Mouse (Mus musculus): ENCODE measurements around the gene Yes1. TPM values are rescaled to one million over a fixed set of nuclear protein-coding genes. Genes with fewer than 3 reads are reported as not detected.
"Not testable (repeated sequence)": the region's sequence is repeated elsewhere in the genome, so short reads cannot be mapped to it uniquely, and the experiment has no call there.

Gene Yes1
- polyA plus RNA-seq, 1 experiment, result 0.59 TPM

DNA sequence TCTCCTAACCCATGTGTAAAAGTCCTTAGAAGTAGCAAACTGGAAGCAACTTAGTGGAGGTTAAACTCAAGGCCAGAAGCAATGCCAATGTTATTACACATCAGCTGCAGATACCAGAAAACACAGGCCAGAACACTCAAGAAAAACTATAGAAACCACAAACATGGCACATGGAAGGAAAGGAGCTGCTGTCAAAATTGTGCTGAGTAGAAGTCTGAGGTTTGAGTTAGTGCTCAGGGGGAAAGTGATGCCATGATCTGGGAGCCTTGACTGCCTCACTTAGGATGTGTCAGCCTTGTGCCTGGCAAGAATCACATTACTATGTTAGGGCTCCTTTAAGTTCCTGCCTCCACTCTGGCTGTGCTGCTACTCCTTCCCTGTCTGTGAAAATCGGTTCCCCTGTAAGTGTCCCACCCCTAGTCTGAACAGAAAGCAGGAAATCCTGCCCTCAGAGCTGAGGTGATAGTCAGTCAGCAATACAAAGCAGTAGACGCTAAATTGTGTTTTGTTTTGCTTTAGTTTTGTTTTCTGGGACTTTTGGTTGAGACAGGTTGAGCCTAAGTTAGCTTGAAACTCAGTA, 3.1 kb upstream of the Yes1 start:
- DNase-seq, result no peak
- Histone ChIP-seq H3K4me3 (ENCODE audit: control insufficient read depth, insufficient read depth, low read length) (no peak overlapping the region), H3K27ac (ENCODE audit: control insufficient read depth, insufficient read depth, low read length) (no peak overlapping the region), H3K36me3 (ENCODE audit: control insufficient read depth, insufficient read depth, low read length) (no peaks in the 10 kb centered on the region), H3K4me1 (replicated peaks; ENCODE audit: control insufficient read depth, insufficient read depth, low read length) (peaks cover 12% of the 10 kb centered on the region), H3K27me3 (ENCODE audit: control insufficient read depth, insufficient read depth, low read length) (peaks cover 11% of the 10 kb centered on the region)
- 2% methylated on average over 2 of the region's 2 CpGs for WGBS
- no peak for TF ChIP-seq CTCF (IDR thresholded peaks at IDR 0.05; ENCODE audit: borderline replicate concordance, control insufficient read depth, extremely low read depth, insufficient read depth, low read length, poor library complexity)
- no peak for TF ChIP-seq POLR2A (IDR thresholded peaks at IDR 0.05; ENCODE audit: control insufficient read depth, extremely low read depth, insufficient read depth, low read length, poor library complexity)

DNA sequence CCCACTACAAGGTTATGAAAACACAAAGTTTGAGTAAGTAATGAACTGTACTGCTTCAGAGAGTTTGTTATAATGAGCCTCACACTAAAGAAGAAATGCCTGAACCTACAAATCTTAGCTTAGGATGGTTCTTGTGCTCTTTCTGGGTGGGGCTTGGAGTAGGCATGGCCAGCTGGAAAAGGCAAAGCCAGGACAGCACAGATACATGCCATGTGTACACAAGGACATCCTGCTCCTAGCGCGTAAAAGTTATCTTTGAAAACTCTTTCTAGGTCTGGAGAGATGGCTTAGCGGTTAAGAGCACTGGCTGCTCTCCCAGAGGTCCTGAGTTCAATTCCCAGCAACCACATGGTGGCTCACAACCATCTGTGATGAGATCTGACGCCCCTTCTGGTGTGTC, 2.5 kb upstream of the Yes1 start:
- Histone ChIP-seq H3K27ac (ENCODE audit: control insufficient read depth, insufficient read depth, low read length) (no peak overlapping the region), H3K4me3 (ENCODE audit: control insufficient read depth, insufficient read depth, low read length) (no peak overlapping the region), H3K4me1 (replicated peaks; ENCODE audit: control insufficient read depth, insufficient read depth, low read length) (peaks cover 12% of the 10 kb centered on the region), H3K36me3 (ENCODE audit: control insufficient read depth, insufficient read depth, low read length) (no peaks in the 10 kb centered on the region), H3K27me3 (ENCODE audit: control insufficient read depth, insufficient read depth, low read length) (peaks cover 11% of the 10 kb centered on the region)
- WGBS, result 87% methylated on average over 4 of the region's 4 CpGs
- DNase-seq, result no peak
- TF ChIP-seq POLR2A (IDR thresholded peaks at IDR 0.05; ENCODE audit: control insufficient read depth, extremely low read depth, insufficient read depth, low read length, poor library complexity) (no peak), CTCF (IDR thresholded peaks at IDR 0.05; ENCODE audit: borderline replicate concordance, control insufficient read depth, extremely low read depth, insufficient read depth, low read length, poor library complexity) (no peak)

DNA sequence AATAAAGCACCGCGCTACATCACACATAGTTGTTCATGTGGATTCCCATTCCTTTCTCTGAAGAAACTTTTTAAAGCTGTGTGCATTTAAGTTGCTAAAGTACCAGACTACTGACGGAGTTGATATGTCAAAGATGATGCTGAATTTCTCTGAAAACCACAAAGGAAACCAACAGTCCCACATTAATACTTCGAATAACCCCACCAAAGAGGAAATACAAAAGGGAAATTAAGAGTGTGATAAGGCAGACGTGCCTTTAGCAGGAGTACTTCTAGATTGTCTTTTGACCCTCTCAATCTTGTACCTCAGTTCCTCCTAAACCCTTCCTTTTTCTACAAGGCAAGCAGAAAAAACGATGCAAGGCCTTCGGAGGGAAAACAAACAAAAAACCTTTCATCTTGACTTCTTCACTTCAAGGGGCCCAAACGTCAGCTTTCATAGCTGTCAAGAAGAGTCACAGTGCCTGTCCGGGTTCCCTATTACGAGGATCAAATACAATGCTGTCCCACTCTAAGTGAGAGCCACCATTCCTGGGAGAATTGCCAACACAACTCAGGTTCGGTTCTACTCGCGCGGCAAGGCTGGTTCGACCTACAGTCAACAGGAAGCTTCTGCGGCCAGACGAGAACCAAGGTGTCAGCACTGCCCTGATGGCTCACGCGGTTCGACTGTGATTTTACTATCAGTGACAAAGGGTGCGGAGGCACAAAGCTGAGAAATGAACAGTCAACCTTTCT, 739 bp upstream of the Yes1 start:
- Histone ChIP-seq H3K4me1 (replicated peaks; ENCODE audit: control insufficient read depth, insufficient read depth, low read length) (peaks cover 12% of the 10 kb centered on the region), H3K36me3 (ENCODE audit: control insufficient read depth, insufficient read depth, low read length) (no peaks in the 10 kb centered on the region), H3K4me3 (ENCODE audit: control insufficient read depth, insufficient read depth, low read length) (peak overlapping the region; percentile 59), H3K27ac (ENCODE audit: control insufficient read depth, insufficient read depth, low read length) (no peak overlapping the region), H3K27me3 (ENCODE audit: control insufficient read depth, insufficient read depth, low read length) (peaks cover 11% of the 10 kb centered on the region)
- DNase-seq, result peak; percentile 19
- TF ChIP-seq CTCF (IDR thresholded peaks at IDR 0.05; ENCODE audit: borderline replicate concordance, control insufficient read depth, extremely low read depth, insufficient read depth, low read length, poor library complexity) (no peak), POLR2A (IDR thresholded peaks at IDR 0.05; ENCODE audit: control insufficient read depth, extremely low read depth, insufficient read depth, low read length, poor library complexity) (no peak)
- WGBS, result 9% methylated on average over 21 of the region's 21 CpGs

DNA sequence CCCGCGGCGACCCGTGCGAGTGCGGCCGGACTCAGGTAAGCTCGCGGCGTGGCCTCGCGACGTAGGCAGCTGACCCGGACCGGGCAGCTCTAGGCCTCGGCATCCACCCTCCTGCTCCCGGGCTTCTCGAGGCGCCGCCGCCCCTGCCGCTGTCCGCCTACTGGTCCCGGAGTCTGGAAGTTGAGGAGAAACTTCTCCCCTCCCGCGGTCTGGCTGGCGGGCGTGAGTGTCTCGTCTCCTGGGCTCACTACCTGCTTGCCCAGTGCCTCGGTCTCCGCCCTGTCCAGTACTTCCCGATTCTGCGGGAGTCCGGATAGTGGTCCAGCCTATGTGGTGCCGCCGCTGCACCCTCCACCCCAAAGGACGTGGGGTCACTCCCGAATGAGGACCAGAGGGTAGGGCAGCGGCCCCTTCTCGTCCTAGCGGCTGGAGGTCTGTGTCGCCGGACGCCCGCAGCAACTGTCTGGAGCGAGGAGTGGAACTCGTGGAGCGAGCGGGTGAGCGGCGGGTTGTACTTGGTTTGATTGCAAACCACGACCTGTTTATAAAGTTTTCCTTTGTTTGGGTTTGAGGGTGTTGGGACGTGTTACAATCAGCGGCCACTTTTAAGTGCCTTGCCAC, 480 bp downstream of the Yes1 start:
- peak; percentile 8 for DNase-seq
- TF ChIP-seq POLR2A (IDR thresholded peaks at IDR 0.05; ENCODE audit: control insufficient read depth, extremely low read depth, insufficient read depth, low read length, poor library complexity) (no peak), CTCF (IDR thresholded peaks at IDR 0.05; ENCODE audit: borderline replicate concordance, control insufficient read depth, extremely low read depth, insufficient read depth, low read length, poor library complexity) (no peak)
- WGBS, result 1% methylated on average over 53 of the region's 54 CpGs
- peaks cover 11% of the 10 kb centered on the region for H3K27me3 ChIP-seq (ENCODE audit: control insufficient read depth, insufficient read depth, low read length)
- no peaks in the 10 kb centered on the region for H3K36me3 ChIP-seq (ENCODE audit: control insufficient read depth, insufficient read depth, low read length)
- H3K27ac ChIP-seq (ENCODE audit: control insufficient read depth, insufficient read depth, low read length), result no peak overlapping the region
- H3K4me3 ChIP-seq (ENCODE audit: control insufficient read depth, insufficient read depth, low read length), result peak overlapping the region; percentile 59
- H3K4me1 ChIP-seq (replicated peaks; ENCODE audit: control insufficient read depth, insufficient read depth, low read length), result peaks cover 12% of the 10 kb centered on the region

DNA sequence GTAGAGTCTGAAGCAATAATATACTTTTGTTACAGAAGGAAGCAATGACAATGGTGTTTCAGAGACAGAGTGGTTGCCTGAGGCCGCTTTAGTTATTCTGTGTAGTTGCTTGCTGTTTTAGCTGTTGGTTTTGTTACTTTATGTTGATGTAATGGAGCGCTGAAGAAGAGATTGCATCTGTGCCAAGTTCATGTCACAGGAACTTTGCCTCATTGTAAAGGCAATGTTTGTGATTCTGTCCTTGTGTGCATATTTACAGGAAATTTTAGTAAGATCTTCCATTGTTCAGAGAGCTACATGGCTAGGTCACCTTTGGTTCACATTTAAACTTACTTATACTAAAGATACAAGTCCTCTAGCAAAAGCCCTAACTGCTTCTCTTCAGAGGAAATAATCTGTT, 3.3 kb downstream of the Yes1 start:
- TF ChIP-seq POLR2A (IDR thresholded peaks at IDR 0.05; ENCODE audit: control insufficient read depth, extremely low read depth, insufficient read depth, low read length, poor library complexity) (no peak), CTCF (IDR thresholded peaks at IDR 0.05; ENCODE audit: borderline replicate concordance, control insufficient read depth, extremely low read depth, insufficient read depth, low read length, poor library complexity) (no peak)
- WGBS, result 92% methylated on average over 2 of the region's 2 CpGs

DNA sequence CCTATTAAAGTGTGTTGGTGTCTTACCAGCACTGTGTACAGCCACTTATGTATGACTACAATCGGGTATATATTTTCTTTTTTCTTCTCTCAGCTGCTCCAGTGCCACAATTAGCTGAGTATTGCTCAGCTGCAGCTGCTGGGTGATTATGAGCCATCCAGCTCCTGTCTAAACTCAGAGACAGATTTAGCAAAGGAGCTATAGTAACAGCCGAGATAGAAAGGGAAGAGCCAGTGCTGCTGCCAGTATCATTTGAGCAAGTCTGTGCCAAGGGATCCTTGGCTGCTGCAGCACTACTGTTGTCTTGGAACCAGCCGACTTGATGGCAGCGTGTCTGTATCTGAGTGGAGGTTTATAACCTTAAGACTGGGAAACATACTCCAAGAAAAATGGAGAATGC, 3.7 kb downstream of the Yes1 start:
- H3K4me3 ChIP-seq (ENCODE audit: control insufficient read depth, insufficient read depth, low read length), result no peak overlapping the region
- 81% methylated on average over 4 of the region's 4 CpGs for WGBS
- DNase-seq, result no peak
- peaks cover 12% of the 10 kb centered on the region for H3K4me1 ChIP-seq (replicated peaks; ENCODE audit: control insufficient read depth, insufficient read depth, low read length)
- TF ChIP-seq POLR2A (IDR thresholded peaks at IDR 0.05; ENCODE audit: control insufficient read depth, extremely low read depth, insufficient read depth, low read length, poor library complexity) (no peak), CTCF (IDR thresholded peaks at IDR 0.05; ENCODE audit: borderline replicate concordance, control insufficient read depth, extremely low read depth, insufficient read depth, low read length, poor library complexity) (no peak)
- H3K36me3 ChIP-seq (ENCODE audit: control insufficient read depth, insufficient read depth, low read length), result no peaks in the 10 kb centered on the region
- H3K27ac ChIP-seq (ENCODE audit: control insufficient read depth, insufficient read depth, low read length), result no peak overlapping the region
- H3K27me3 ChIP-seq (ENCODE audit: control insufficient read depth, insufficient read depth, low read length), result peaks cover 8% of the 10 kb centered on the region

More for the DNA sequence above, 3.3 kb downstream of the Yes1 start:
- H3K27me3 ChIP-seq (ENCODE audit: control insufficient read depth, insufficient read depth, low read length), result peaks cover 8% of the 10 kb centered on the region
- no peak overlapping the region for H3K27ac ChIP-seq (ENCODE audit: control insufficient read depth, insufficient read depth, low read length)
- no peaks in the 10 kb centered on the region for H3K36me3 ChIP-seq (ENCODE audit: control insufficient read depth, insufficient read depth, low read length)
- no peak for DNase-seq
- no peak overlapping the region for H3K4me3 ChIP-seq (ENCODE audit: control insufficient read depth, insufficient read depth, low read length)
- peaks cover 12% of the 10 kb centered on the region for H3K4me1 ChIP-seq (replicated peaks; ENCODE audit: control insufficient read depth, insufficient read depth, low read length)

DNA sequence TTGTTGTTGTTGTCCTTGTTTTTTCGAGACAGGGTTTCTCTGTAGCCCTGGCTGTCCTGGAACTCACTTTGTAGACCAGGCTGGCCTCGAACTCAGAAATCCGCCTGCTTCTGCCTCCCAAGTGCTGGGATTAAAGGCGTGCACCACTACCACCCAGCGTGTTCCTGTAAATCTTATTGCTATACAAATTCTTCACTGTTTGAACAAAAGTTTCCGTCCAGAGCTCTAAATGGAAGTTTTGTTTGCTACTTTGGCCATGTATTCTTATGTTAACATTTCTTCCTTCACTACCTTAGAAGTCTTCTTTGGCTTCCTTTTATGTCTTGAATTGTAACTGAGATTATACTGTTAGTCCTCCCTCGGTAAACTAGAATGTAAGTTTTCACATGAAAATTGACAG, 5.5 kb downstream of the Yes1 start:
- not testable (repeated sequence) for DNase-seq; H3K36me3 ChIP-seq (ENCODE audit: control insufficient read depth, insufficient read depth, low read length); H3K4me3 ChIP-seq (ENCODE audit: control insufficient read depth, insufficient read depth, low read length); H3K4me1 ChIP-seq (replicated peaks; ENCODE audit: control insufficient read depth, insufficient read depth, low read length); H3K27ac ChIP-seq (ENCODE audit: control insufficient read depth, insufficient read depth, low read length); H3K27me3 ChIP-seq (ENCODE audit: control insufficient read depth, insufficient read depth, low read length)
- WGBS, result 95% methylated on average over 7 of the region's 7 CpGs
